Mouse (Mus musculus) lung, postnatal 14 days (tissue): Measurements from ENCODE around the gene Pim3.
"Not testable (repeated sequence)": the region's sequence is repeated elsewhere in the genome, so short reads cannot be mapped to it uniquely, and the experiment has no call there.

Source experiments
- DNase-seq: peaks from one replicate; pipeline ENCODE4 v3.0.0; 2021

Pim3 gene

DNA sequence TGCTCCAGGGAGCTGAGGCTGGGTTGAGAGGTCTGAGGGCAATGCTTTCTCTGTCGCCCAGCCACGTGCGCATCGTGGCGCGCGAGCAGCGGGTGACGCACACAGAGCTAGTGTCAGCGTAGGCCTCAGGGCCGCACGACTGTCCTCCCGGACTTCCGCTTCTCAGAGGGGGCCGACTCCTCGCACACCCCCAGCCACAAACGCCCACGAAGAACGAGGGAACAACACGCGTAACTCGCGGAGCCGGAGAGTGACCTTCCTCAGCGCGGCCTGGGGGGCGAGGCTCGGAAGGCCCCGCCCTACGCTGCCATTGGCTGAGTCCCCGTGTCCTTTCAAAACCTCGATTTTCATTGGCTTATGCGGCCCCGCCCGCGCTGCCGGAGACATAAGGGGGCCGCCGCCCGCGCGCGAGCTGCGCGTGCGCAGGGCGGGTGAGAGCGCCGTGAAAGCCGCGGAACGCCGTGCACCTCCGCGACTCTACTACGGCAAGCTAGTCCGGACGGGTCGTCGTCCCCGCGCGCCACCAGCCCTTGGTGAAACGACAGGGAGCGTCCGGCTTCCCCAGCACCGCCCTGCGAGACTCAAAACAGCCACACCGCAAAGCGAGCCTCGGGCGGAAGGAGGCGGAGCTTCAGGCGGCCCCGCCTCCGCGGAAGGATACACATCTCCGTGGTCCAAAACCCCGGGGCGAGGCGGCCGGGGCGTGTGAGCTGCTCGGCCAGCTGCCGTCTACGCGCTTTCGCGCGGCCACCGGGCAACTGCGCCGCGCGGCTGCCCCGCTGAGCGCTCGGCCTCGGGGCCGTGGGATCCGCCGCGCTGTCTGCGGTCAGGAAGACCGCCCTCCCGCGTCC is at the start of gene Pim3:
Gene Pim3, plus strand, starts transcription at position 415 of the 851 bp plus-strand sequence.
- DNase-seq = peak; percentile 96

DNA sequence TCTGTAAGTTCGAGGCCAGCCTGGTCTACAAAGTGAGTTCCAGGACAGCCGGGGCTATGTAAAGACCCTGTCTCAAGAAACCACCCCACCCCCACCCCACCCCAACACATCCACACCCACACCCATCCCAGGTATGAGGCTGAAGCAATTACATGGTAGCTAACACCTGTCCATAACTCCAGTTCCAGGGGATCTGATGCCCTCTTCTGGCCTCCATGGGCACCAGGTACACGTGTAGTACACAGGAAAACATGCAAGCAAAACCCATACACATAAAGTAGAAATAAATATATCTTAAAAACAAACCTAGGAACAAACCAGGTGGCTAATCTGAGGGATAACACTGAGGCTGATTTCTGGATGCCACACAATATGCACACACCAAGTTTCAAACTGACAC is 48.7 kb upstream of the Pim3 start:
- no peak for DNase-seq

DNA sequence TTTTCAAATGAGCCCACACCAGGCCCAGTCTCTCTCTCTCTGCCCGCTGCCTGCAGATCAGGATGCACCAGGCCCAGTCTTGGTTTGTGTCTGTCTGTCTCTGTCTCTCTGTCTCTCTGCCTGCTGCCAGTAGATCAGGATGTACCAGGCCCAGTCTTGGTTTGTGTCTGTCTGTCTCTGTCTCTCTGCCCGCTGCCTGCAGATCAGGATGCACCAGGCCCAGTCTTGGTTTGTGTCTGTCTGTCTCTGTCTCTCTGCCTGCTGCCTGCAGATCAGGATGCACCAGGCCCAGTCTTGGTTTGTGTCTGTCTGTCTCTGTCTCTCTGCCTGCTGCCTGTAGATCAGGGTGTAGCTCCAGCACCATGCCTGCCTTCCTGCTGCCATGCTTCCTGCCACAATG is 48.1 kb upstream of the Pim3 start:
- not testable (repeated sequence) for DNase-seq

DNA sequence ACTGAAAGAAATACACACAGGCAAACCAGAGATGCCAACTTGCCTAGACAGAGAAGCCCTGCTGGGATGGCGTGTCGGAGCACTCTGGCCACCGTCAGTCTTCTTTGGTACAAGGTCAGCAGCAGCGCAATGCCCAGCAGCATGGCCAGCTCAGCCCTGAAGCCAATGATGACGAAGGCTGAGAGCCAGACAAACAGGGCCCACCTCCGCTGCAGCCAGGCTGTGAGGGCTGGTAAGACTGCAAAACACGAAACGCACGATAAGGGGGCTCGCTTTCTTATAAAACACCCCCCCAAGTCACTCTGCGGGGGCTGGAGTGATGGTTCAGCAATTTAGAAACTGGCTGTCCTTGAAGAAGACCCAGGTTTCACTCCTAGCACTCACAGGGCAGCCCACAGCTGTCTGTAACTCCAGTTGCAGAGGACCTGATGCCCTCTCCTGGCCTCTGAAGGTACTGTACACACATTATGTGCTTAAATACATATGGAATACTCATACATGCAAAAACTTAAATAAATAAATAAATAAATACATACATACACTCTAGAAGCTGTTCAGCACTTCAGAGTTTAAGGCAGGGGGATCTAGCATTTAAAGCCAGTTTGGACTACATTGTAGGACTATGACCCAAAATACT is 47.5 kb upstream of the Pim3 start:
- no peak for DNase-seq

DNA sequence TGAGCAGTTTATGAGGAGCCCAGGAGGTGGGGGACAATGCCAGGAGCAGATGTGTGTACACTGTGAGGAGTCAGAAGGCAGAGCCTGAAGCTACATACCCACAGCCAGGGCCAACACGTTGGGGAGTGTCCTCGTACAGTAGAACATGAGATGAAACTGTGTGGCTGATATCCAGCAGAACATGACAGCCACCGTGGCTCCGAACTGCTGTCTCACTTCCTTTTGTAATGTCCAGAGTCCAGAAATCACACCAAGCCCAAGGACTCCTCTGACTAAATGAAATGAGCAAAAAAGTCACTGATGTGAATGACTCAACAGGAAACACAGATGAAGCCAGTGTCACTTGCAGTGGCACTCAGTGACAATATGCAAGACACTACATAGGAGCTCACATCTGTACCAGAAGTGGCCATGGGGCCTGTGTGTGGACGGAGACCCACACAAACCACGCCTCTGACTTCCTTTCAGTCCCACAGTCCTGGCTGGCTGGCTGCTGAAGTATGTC is 46.7 kb upstream of the Pim3 start:
- DNase-seq = no peak

DNA sequence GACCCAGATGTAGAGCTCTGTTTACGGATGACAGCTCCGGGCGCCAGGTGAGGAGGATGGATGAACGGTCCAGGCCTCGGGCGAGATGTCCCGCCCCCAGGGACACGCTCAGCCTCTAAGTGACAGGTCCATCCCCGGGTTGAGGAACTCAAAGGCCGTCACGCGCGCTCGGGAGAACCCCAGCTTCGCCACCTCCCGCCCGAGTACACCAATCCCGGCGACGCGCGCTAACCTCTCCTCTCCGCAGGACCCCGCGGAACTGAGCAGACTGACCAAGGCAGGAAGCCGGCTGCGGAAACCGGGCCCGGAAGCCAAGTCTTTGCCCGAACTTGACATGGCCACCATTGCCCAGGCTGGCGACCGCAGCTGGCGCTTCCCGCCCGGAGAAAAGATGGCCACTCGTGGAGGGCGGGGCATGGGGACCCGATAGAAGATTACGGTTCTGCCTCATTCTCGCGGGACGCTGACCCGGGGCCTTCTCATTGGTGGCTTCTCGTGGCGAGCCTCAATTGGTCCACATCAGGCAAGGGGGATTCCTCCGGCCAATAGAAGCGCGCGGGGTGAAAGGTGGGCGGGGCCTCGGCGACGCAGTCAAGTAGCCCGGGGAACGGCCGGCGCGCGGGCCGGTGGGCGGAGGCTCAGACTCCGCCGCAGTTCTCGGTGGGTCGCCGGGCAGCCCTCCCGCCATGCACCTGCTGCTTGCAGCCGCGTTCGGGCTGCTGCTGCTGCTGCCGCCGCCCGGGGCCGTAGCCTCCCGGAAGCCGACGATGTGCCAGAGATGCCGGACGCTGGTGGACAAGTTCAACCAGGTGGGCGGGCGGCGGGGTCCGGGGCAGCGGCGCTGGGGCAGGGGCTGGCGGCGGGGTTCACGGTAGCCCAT is 42.7 kb upstream of the Pim3 start, which contains the start of the genes Alg12 and Creld2:
Gene Alg12, minus strand, starts transcription at position 293 of the 880 bp plus-strand sequence.
Gene Creld2, plus strand, starts transcription at position 621 of the 880 bp plus-strand sequence.
- DNase-seq = peak; percentile 99

DNA sequence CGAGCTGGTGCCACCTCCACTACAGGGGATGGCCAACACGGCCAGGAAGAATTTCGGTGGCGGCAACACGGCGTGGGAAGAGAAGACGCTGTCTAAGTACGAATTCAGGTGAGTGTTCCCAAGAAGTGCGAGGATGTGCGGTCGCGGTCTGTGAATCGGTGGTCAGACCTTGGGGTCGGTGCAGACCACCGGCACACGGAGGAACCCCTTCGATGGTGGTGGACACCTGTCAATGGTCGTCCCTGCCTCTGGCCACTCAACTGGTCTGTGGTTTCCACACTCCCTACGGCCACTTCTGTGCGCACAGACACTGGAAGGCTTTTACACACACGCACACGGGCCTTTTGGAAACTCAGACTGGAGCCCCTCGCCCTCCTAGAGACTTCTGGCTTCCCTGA is 42.1 kb upstream of the Pim3 start:
- DNase-seq = no peak

DNA sequence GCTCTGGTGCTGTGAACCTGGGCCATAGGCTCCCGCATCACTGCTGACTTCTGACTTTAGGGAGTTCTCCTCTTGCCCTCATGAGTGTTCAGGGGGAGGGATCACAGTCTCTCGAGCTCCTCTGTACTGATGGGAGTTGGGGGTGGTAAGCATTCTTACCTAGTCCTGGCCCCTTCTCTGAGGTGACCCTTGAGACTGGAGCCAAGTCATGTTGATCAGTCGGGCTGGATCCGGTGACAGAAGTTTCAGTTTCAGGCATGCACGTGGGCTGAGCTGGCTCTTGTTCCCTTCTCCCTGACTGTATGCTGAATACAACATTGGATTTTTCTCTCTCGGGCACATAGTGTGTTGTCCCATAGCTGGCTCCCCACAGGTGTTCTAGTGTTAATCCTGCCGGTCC is 40.6 kb upstream of the Pim3 start:
- DNase-seq = no peak

DNA sequence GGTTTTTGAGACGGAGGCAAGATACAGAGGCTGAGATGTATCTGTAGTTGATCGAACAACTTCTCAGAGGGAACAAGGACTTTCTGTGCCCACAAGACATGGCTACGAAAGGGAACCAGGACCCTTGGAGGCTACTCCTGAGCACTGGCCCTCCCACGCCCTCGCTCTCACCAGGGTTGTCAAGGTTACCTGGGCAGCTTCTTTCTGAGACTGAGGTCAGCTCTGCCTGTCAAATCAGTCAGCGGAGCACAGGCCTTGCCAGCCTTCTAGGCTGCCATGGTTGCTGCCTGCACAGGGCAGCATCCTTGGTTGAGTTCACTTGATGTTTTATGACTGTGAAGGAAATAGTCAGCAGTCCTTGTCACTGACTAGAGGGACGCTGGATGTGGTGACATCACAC is 39.5 kb upstream of the Pim3 start:
- no peak for DNase-seq

DNA sequence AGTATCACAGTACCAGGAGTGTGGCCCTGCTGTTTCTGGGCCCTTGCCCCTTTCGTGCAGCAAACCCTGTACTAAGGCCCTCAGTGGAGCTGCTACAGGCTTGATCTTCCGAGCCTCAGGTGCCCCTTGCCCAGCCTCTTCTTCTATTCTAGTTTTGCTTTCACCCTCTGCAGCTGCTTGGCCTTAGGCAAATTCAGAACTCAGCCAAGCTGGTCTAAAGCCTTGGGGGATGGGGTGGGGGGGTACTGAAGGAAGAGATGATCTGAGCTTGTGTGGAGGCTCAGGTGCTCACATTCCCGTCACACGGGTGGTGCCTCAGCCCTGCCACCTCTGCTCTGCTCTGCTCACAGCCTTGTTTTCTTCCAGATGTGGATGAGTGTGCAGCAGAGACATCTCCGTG is 38.6 kb upstream of the Pim3 start:
- DNase-seq = no peak

DNA sequence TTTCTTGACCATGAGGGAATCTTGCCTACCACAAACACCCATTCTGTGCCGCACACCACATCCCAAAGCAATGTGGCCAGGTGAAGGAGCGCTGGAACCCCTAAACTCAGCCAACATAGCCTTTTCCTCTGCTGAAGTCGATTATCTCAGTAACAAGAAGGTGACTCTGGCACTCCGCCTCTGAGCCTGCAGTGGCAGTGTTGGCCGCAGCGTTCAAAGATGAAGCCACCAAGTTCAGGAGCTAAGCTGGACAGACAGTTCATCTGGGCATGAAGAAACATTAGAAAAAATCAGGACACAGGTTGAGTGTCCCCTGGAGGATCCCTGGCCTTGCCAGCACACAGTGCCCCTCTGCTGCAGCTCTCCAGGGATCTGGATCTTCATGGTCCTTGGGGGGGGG is 34.5 kb upstream of the Pim3 start:
- DNase-seq = no peak

DNA sequence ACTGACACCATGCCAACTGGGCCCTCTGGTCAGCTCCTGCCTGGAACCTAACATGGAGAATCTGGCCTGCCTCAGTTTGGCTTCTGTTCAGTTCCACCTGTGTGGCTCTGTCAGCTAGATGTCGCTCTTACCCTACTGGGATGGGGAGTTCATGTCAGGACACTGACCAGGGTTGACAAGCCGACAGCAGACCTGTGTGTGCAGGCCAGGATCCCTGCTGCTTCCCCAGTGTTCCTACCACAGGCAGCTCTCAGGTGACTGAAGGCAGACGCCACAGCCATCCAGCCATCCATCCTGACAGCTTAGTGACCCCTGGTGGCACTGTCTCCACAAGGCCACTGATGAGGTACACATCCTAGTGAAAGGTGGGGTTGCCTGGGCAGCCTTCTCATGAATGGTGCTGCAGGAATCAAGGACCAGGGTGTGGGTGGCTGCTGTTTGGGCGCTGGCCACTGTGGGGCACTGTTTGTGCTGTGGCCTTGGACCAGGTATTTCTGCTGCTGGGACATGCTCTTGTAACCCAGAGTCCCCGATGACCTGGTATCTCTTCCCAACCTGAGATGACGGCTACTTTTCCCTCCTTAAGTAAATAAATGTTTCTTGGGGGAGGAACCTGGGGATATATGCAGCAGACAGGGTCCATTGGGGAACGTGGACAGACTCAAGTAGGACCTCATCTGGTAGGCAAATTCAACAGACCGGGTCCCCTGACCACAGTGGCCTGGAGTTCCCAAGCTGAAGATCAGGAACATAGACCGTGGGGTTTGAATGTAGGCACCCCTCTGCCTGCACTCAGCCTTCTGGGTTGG is 33.8 kb upstream of the Pim3 start:
- DNase-seq = peak; percentile 78

DNA sequence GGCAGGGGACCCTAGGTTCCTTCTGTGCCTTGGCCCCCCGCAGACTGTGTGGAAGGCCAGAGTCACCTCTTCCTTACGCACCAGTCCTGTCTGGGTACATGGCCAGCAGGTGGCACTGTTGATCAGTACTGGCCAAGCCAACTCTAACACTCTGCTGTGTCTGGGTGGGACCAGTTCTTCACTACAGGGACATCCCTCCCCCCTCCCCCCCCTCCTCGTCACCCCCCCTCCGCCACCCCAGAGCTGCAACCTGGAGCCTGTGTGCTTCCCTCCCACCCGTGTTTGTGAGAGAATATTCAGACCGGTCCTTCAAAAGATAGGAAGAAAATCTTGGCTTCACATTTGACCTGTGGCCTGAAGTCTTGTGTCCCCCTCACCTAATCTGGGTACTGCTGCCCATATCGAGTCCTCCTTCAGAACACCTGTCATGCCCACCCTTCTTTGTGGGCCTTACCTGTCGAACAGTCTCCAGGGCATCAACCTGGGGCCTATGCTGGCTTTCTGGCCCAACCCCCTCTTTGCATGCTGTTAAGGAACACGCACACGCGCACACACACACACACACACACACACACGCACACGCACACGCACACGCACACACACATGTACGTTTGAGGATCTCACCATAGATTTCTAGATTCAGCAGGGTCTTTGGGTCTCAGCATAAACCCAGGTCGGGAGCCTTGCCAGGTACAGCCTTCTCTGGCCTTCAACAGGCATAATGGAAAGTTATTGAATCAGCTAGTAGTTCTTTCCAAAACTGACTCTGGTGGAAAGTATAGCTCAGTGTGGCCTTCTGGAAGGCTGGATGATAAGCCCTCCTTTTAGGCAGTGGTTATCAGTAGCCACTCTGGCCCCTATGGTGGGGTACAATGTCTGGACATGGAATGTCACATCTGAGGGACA is 32.9 kb upstream of the Pim3 start:
- DNase-seq = peak; percentile 96

DNA sequence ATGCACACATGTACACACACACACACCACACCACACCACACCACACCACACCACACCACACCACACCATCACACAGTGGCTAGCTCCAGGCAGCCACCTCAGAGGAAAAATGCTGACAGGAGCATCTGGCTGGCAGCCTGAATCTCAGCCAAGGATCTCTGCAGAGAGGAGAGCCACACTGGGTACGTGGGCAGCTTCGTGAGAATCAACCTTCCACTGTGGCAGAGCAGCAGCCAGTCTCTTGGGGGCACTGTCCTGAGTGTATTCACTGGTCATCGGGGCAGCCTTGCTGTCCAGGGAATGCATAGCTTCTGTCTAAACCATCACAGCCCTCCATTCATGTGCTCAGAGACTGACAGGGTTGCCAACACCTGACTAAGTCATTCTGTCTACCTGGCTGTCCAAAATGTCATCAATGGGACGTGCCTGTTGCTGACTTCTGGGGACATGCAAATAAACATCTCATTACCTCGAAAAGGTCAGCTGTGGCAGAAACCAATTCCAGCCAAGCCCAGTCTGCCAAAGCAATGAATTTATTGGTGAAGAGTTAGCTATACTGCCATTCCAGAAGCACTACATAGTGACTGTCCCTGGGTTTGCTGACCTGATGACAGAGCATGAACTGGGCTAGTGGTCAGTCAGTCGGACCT is 32.1 kb upstream of the Pim3 start:
- no peak for DNase-seq

DNA sequence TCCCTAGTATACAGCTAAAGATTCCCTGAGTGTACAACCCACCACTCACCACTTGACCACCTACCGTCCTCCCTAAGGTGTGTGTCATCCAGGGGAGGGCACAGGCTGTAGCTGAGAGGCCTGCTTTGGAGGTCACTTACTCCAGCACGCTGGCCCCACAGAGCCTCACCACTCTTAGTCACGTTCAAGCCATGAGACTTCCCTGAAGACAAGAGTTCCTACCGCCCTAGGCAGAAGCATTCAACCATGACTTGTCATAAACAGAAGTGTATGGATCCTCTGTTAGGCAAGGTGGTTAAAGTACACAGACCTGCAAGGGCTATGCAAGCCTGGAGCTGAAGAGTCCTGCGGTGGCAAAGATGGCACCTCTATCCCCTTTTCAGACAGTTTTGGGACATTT is 31.3 kb upstream of the Pim3 start:
- no peak for DNase-seq

DNA sequence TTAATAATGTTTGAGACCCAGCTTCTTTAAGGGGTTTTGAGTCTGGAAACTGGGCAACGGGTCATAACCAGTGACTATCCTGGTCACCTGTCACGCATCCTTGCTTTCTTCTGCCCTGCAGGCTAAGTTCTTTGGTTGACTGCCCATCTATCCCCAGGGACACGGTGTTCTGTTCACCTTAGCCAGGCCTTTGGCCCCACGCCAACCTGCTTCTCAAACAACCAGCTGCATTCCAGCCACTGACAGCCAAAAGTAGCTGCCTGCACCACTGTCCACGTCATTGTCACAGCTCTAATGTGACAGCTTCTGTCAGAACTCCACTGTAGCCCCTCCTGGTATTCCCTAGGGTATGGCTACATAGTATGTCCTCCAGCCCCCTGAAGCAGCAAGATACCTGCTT is 30.5 kb upstream of the Pim3 start:
- peak; percentile 78 for DNase-seq

DNA sequence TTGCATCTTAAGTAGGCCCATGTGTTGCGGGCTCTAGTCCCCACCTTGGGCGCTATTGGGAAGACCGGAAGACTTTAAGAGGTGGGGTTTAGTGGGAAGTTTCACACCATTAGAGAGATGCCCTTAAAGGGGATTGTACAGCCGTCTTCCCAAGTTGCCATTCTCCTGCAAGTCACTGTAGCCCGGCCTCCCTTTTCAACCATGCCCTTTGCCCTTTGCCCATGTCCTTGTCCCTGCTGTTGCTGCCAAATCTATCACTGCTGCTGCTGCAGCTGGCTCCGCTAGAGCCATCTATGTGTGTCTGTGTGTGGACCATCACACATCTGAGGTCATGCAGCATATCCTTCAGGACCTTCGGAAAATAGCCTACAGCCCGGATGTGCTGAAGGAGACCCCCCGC is 29.4 kb upstream of the Pim3 start:
- DNase-seq = no peak

DNA sequence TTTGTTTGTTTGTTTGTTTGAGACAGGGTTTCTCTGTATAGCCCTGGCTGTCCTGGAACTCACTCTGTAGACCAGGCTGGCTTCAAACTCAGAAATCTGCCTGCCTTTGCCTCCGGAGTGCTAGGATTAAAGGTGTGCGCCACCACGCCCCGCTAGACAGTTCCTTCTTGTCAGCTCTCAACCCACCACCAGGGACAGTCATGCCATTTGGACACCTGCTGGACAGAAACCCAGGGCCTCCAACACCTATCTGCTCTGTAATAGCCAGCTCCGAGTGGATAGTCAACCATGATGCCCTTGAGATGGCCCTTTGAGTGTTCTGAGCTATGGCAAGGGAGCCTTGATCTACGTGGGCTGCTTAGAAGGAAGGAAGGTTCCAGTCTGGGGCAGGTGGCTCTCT is 26.0 kb upstream of the Pim3 start:
- DNase-seq = no peak

DNA sequence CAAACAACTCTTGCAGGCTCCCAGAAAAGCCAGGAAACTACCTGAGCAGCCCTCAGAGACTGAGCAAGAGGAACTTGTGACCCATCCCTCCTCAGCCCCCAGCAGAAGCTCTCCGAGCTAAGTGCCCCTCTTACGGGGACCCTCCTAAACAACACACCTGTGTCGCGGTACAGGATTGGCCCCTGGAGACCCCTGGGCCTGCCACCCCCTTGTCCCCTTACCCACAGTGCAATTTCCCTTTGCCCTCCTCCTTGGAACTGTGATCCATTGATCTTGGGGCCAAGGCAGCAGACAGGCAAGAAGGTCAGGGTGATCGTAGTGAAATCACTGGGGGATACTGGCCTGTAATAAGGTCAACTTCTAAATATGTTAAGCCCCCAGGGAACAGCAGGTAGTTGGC is 25.4 kb upstream of the Pim3 start:
- no peak for DNase-seq

DNA sequence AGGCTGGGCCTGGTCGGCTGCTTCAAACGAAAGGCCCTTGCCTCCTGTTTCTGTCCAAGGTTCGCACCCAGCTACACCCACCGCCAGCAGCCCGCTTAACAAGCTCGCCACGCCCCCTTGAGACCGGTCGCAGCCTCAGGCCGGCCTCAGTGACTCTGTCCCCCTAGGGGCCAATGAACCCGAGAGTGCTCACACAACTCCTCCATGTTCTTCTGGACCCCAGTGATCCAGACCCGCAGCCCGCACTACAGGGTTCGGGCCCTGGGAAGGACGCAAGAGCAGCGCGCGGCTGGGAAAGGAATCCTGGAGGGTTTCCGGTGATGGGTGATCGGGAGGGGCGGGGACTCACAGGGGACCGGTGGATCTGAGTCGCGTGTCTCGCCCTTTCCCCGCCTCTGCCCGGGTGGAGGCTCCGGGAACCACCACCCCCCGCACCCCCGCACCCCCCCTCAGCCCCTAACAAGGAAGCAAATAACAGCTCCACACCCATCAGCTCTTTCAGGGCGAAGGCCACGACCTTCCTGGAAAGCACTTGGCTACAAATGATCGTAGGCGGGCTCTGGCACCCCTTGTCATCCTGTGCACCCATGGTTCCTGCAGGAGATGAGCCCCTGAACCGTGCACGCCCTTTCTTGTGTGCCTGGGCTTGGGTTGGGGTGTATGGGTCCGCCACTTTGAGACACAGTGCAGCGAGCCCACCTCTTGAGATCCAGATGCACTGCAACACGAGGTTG is 24.6 kb upstream of the Pim3 start:
- peak; percentile 73 for DNase-seq
